Mouse (Mus musculus): ENCODE measurements around the gene Gramd2.

GRCm38 (mm10) chr9:59668473-59668872, 11.5 kb upstream of the Gramd2 start:
- TF ChIP-seq CTCF (IDR thresholded peaks at IDR 0.05; ENCODE audit: low read depth, low read length): no peak
- TF ChIP-seq GATA2 (IDR thresholded peaks at IDR 0.05; ENCODE audit: borderline replicate concordance, low read depth, low read length): no peak
- TF ChIP-seq GATA1 (IDR thresholded peaks at IDR 0.05; ENCODE audit: borderline replicate concordance, low read length): no peak

All from G1E (cell line).